Mouse (Mus musculus) left cerebral cortex, adult 2 months (tissue): ENCODE measurements at regions not wholly inside any gene's neighbourhood (a gene's known extent, or its start where the extent isn't known, plus 50 kb on each side); places are given as distances from the start of the nearest gene placed in this dataset.

Experiments used
- DNase-seq, 2 experiments: peaks; one replicate each; pipeline ENCODE4 v3.0.0; 2021 to 2022; ENCODE audit warnings: low spot score in 2 of 2, mixed read lengths in 1 of 2; ENCODE audit errors: extremely low spot score in 1 of 2
- H3K27ac ChIP-seq: fragments of 200-600 bp; 2 replicates; pipeline ENCODE4 v1.8.1; 2022
- H3K4me3 ChIP-seq: fragments of 200-600 bp; 2 replicates; pipeline ENCODE4 v1.8.1; 2022
- CTCF ChIP-seq: fragments of 200-600 bp; IDR thresholded peaks from 2 replicates; pipeline ENCODE4 v1.8.1; 2022; ENCODE audit warnings: antibody characterized with exemption, mild to moderate bottlenecking, moderate library complexity
- intact Hi-C: fragments of 180-260 bp; cut with DNase I; formaldehyde crosslinking; loops from one replicate; pipeline ENCODE4 v1.15.1; 2025

DNA sequence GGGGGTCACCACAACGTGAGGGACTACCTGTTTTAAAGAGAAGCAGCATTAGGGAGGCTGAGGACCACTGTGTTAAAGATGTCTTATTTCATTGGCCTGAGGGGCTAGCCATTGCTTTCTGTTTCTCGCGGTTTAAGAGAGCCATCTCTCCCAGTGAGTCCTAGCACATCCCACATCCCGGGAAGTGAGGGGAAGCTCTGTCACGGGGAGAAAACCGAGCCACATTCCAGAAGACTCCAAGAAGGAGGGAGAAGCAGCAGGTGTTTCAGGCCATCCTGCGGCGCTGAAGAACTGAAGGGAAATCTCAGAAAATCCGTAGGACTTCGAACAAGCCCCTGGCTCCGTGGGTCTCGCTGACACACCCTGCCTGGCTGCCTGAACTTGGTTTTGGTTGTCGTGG, 177.3 kb downstream of the Tfap2c start:
- no peak overlapping the region for H3K4me3 ChIP-seq
- H3K27ac ChIP-seq = no peak overlapping the region
- no peak for TF ChIP-seq CTCF
- intact Hi-C loops = no loop called here
- DNase-seq = no peak

DNA sequence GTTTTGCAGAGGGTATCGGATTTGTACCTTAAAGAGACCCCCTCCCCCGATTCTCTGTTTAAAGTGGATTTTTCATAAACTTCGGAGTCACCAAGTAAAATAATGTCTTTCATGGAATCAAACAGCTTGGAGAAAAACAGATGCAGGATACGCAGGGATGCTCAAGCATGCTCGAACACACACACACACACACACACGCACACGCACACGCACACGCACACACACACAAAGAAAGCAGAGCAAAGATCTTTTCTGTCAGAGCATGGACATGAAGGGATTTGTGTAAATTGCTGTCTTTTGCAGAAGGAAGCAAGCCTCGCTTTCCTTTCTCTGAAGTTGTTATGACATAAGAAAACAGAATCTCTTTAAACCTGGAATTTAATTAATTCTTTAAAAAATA, 178.2 kb downstream of the Tfap2c start:
- no peak for TF ChIP-seq CTCF
- Histone ChIP-seq H3K27ac (no peak overlapping the region), H3K4me3 (no peak overlapping the region)
- no peak for DNase-seq
- intact Hi-C loops = no loop called here

DNA sequence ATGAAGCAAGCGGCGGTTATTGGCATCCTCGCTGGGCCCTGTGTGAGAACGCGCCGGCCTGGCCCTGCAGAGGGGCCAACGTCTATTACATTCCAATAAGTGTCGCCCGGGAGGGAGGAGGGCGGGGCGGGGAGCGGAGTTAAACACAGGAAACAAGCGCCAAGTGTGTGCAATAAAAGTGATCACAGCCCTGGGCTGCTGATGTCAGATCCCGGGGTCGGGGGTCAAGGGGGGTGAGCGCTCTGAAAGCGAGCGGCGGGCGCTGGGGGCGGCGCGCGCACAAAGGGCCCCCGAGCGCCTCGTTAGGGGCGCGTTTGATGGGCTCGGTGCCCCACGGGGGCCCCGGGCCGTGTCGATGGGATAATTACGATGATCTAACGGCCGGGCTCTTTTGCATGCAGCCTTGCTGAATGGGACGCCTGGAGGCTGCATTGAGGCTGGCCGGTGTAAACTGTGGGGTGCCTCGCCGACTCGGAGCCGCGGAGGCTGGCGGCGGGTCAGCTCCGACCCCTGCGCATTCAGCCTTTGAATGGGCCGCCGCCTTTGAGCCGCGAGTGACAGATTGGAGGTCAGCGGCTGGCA, 178.9 kb downstream of the Tfap2c start:
- peak in 1 of 2 experiments; percentile 9 for DNase-seq
- no peak for TF ChIP-seq CTCF
- Histone ChIP-seq H3K4me3 (peak overlapping the region; percentile 6; the same call in 1 of the 2 replicates), H3K27ac (no peak overlapping the region)
- intact Hi-C loops = no loop called here

DNA sequence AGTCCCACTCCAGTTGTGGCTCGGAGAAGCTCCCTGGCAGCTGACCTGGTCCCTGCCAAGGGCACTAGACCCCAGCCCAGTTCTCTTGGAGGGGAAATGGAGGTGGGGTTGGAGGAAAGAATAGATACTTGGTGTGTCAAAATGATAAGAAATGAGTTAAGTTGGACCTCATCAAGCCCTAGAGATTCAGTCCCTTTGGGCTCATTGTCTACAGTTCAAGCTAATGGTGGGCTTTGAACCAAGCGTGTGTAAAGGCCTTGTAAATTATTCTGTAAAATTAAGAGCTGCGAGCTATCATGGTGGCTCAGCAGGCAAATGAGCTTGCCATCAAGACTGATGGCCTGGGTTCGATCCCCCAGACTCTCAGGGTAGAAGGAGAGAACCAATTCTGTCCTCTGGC, 179.8 kb downstream of the Tfap2c start:
- TF ChIP-seq CTCF = no peak
- DNase-seq = no peak
- H3K27ac ChIP-seq = no peak overlapping the region
- H3K4me3 ChIP-seq = no peak overlapping the region
- intact Hi-C loops = no loop called here

GRCm38 (mm10) chr2:172729741-172730140, 180.3 kb downstream of the Tfap2c start:
- Histone ChIP-seq H3K27ac (no peak overlapping the region), H3K4me3 (no peak overlapping the region)
- no peak for DNase-seq
- TF ChIP-seq CTCF = no peak
- intact Hi-C loops = loop anchor here (10.0 kb wide), 1 partner anchor 175 kb away; no protein-coding TSS in a partner anchor

GRCm38 (mm10) chr2:172731408-172731807, 182.0 kb downstream of the Tfap2c start:
- Histone ChIP-seq H3K27ac (no peak overlapping the region), H3K4me3 (no peak overlapping the region)
- intact Hi-C loops = loop anchor here (10.0 kb wide), 1 partner anchor 177 kb away; no protein-coding TSS in a partner anchor
- TF ChIP-seq CTCF = no peak
- DNase-seq = no peak

GRCm38 (mm10) chr2:172732453-172733210, 183.2 kb downstream of the Tfap2c start:
- no peak for TF ChIP-seq CTCF
- DNase-seq = no peak
- intact Hi-C loops = loop anchor here (10.0 kb wide), 1 partner anchor 178 kb away; no protein-coding TSS in a partner anchor
- no peak overlapping the region for H3K27ac ChIP-seq
- H3K4me3 ChIP-seq = no peak overlapping the region

DNA sequence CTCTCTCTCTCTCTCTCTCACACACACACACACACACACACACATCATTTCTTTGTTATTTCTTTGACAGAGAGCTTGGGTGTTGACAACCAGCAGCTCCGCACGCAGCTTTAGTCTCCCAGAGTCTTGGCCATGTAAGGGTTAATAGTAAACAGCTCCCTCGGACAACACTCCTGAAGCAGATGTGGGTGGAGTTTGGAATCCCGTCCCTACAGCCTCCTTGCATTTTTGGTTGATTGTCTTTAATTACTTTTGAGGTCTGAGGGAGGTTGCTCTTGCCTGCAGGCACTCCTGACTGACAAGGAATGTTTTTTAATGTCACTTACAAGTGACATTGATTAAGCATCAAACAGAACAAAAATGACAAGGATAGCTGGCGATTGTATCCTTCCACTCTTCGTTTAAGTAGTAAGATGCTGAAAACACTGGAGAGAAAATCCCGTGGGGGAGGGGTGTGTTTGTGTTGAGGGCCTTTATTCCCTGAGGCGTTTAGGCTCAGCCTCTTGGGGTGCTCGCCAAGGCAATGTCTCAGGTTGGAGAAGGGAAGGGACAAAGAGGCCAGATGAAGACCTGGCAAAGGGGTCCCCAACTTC, 184.1 kb downstream of the Tfap2c start:
- intact Hi-C loops = loop anchor here (10.0 kb wide), 1 partner anchor 179 kb away; no protein-coding TSS in a partner anchor

DNA sequence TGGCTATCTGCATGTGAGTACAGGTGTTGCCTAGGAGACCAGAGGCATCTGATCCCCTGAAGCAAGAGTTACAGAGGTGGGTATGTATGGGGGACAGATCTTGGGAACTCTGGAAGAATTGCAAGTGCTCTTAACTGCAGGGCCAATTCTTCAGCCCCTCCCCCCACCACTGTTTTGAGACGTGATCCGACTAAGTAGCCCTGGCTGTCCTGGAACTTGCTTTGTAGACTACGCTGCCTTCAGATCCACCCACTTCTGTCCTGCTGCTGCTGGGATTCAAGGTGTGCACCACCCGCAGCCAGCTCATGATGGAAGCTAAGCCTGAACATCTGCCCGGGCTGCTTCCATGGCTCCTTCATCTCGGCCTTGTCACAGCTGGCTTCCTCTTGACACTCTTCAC, 186.2 kb downstream of the Tfap2c start:
- no peak overlapping the region for H3K4me3 ChIP-seq
- TF ChIP-seq CTCF = no peak
- H3K27ac ChIP-seq = no peak overlapping the region
- DNase-seq = no peak
- intact Hi-C loops = loop anchor here (10.0 kb wide), 1 partner anchor 181 kb away; no protein-coding TSS in a partner anchor

More for the DNA sequence above, 184.1 kb downstream of the Tfap2c start:
- Histone ChIP-seq H3K4me3 (no peak overlapping the region), H3K27ac (no peak overlapping the region)
- no peak for DNase-seq
- no peak for TF ChIP-seq CTCF

DNA sequence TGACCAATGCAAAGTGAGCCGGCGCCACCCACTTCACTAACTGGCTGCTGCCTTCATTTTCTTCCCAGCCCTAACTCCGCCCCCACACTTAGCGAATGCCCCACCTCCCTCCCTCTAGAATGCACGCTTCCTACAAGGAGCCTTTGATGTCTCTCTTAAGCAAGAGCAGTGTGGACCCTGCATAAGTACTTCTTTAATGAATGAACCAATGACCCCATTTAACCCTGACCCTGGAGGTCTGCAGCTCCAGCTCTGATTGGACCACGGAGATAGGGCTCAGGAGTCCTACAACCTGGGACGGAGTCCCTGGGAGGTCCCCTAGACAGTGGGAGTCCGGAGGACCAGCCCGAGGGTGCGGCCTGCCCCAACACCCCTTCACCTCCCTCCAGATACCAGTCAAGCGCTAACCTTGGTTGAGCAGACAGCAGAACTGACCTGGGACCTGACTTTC, 189.7 kb downstream of the Tfap2c start:
- intact Hi-C loops = loop anchor here (10.0 kb wide), 1 partner anchor 184 kb away; no protein-coding TSS in a partner anchor
- TF ChIP-seq CTCF = no peak

DNA sequence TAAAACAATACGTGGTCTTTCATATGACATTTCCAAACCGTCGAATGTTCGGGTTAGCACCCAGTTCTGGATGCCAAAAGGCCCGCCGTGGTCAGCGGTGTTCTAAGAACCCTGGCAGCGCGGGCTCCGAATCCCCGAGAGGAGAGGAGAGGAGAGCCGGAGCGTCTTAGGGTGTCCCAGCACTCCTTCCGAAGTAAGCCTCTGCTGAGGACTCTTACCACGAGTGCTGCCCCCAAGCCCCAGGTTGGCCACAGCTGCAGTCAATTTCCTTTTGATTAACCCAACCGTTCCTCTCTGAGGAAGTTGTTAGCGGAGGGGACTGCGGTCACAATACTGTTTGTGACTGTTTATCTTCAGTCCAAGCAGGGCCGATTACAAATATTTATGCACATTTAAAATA, 190.1 kb downstream of the Tfap2c start:
- Histone ChIP-seq H3K27ac (no peak overlapping the region), H3K4me3 (no peak overlapping the region)
- DNase-seq = no peak
- TF ChIP-seq CTCF = no peak
- intact Hi-C loops = loop anchor here (10.0 kb wide), 1 partner anchor 185 kb away; no protein-coding TSS in a partner anchor

More for the DNA sequence above, 189.7 kb downstream of the Tfap2c start:
- DNase-seq = no peak
- Histone ChIP-seq H3K4me3 (no peak overlapping the region), H3K27ac (no peak overlapping the region)

- TF ChIP-seq CTCF = no peak
- no peak for DNase-seq
- Histone ChIP-seq H3K27ac (no peak overlapping the region), H3K4me3 (no peak overlapping the region)
- intact Hi-C loops = no loop called here
Observed at GRCm38 (mm10) chr2:172751364-172751763, 188.8 kb downstream of the Bmp7 start.
